Mouse (Mus musculus) hindbrain, embryonic 14.5 days (tissue): Measurements from ENCODE around the gene Mgmt. TPM values are rescaled to one million over a fixed set of nuclear protein-coding genes. Genes with fewer than 3 reads are reported as not detected.

Source experiments
- ATAC-seq: fragments of 200-750 bp; cut with Nextera tagmentation; 2 replicates; pipeline ENCODE4 v1.8.0; 2017; ENCODE audit warnings: moderate number of reproducible peaks, mild to moderate bottlenecking, moderate TSS enrichment, moderate library complexity; ENCODE audit not compliant: low FRiP score
- DNase-seq: peaks from one replicate; pipeline ENCODE4 v3.0.0-alpha.2; 2015; ENCODE audit warnings: low spot score
- H3K27ac ChIP-seq: fragments of 300-500 bp; sonication (generic); 2 replicates; pipeline ENCODE4 v1.5.1; 2014; ENCODE audit warnings: mild to moderate bottlenecking, moderate library complexity
- H3K27me3 ChIP-seq: fragments of 300-500 bp; sonication (generic); 2 replicates; pipeline ENCODE4 v1.6.1; 2014; ENCODE audit warnings: mild to moderate bottlenecking, low read length, mixed read lengths; ENCODE audit not compliant: control insufficient read depth, insufficient read depth
- H3K36me3 ChIP-seq: fragments of 300-500 bp; sonication (generic); replicated peaks from 2 replicates; pipeline ENCODE4 v1.6.1; 2014; ENCODE audit not compliant: control insufficient read depth, insufficient read depth
- H3K4me1 ChIP-seq: fragments of 300-500 bp; sonication (generic); replicated peaks from 2 replicates; pipeline ENCODE4 v1.6.1; 2014; ENCODE audit warnings: antibody characterized with exemption, low read length, mixed read lengths; ENCODE audit not compliant: control insufficient read depth, insufficient read depth
- H3K4me2 ChIP-seq: fragments of 300-500 bp; sonication (generic); replicated peaks from 2 replicates; pipeline ENCODE4 v1.6.1; 2014; ENCODE audit warnings: mild to moderate bottlenecking, moderate library complexity
- H3K4me3 ChIP-seq: fragments of 300-500 bp; sonication (generic); replicated peaks from 2 replicates; pipeline ENCODE4 v1.5.1; 2014; ENCODE audit warnings: mild to moderate bottlenecking, low read length
- H3K9ac ChIP-seq: fragments of 300-500 bp; sonication (generic); 2 replicates; pipeline ENCODE4 v1.6.1; 2014
- H3K9me3 ChIP-seq: fragments of 300-500 bp; sonication (generic); 2 replicates; pipeline ENCODE4 v1.6.1; 2016; ENCODE audit warnings: low read length; ENCODE audit not compliant: control insufficient read depth
- WGBS: fragments of 180-500 bp; shearing (Covaris S2); extraction: QIAGEN DNeasy Blood & Tissue Kit; methylation state at CpG from one replicate; pipeline ENCODE4 v1.1.7; 2014; 5-methylcytosine and 5-hydroxymethylcytosine counted together
- polyA plus RNA-seq: library from polyadenylated mRNA; unstranded; fragments of >200 nt; fragmentation: Nextera tagmentation; extraction: Ambion mirVana; gene quantifications from 2 replicates; pipeline ENCODE4 v1.2.1, GENCODE M21; 2014

Mgmt gene
- polyA plus RNA-seq, 1 experiment from 2014 or later: 1.8 TPM

GRCm38 (mm10) chr7:137085969-137086606 lies 191.7 kb downstream of the Mgmt start:
- no peaks in the 10 kb centered on the region for H3K27me3 ChIP-seq
- no peak overlapping the region for H3K27ac ChIP-seq

GRCm38 (mm10) chr7:137087136-137087535 lies 192.7 kb downstream of the Mgmt start:
- Histone ChIP-seq H3K9ac (no peak overlapping the region), H3K4me3 (no peak overlapping the region), H3K36me3 (no peaks in the 10 kb centered on the region), H3K4me2 (no peak overlapping the region), H3K27ac (no peak overlapping the region), H3K27me3 (no peaks in the 10 kb centered on the region), H3K9me3 (no peaks in the 10 kb centered on the region), H3K4me1 (peaks cover 25% of the 10 kb centered on the region)
- ATAC-seq: no peak
- WGBS: 74% methylated on average over 6 of the region's 6 CpGs
- DNase-seq: no peak

More at GRCm38 (mm10) chr7:137085969-137086606, 191.7 kb downstream of the Mgmt start:
- H3K9me3 ChIP-seq: no peaks in the 10 kb centered on the region
- H3K36me3 ChIP-seq: no peaks in the 10 kb centered on the region
- DNase-seq (peak; percentile 53), ATAC-seq (peak; percentile 48; the same call in 1 of the 2 replicates)
- no peak overlapping the region for H3K4me2 ChIP-seq
- peaks cover 19% of the 10 kb centered on the region for H3K4me1 ChIP-seq
- H3K9ac ChIP-seq: peak overlapping the region; percentile 31; the same call in 1 of the 2 replicates
- WGBS: 48% methylated on average over 14 of the region's 14 CpGs
- no peak overlapping the region for H3K4me3 ChIP-seq

GRCm38 (mm10) chr7:137088141-137088540 lies 193.7 kb downstream of the Mgmt start:
- no peaks in the 10 kb centered on the region for H3K9me3 ChIP-seq
- WGBS: 90% methylated on average over 6 of the region's 6 CpGs
- DNase-seq: no peak
- H3K27me3 ChIP-seq: no peaks in the 10 kb centered on the region
- H3K9ac ChIP-seq: no peak overlapping the region
- ATAC-seq: no peak
- no peak overlapping the region for H3K4me3 ChIP-seq
- peaks cover 25% of the 10 kb centered on the region for H3K4me1 ChIP-seq
- H3K36me3 ChIP-seq: no peaks in the 10 kb centered on the region
- no peak overlapping the region for H3K27ac ChIP-seq
- H3K4me2 ChIP-seq: no peak overlapping the region

- DNase-seq (no peak), ATAC-seq (no peak)
- Histone ChIP-seq H3K4me3 (no peak overlapping the region), H3K4me1 (peaks cover 8% of the 10 kb centered on the region), H3K27me3 (no peaks in the 10 kb centered on the region), H3K9ac (no peak overlapping the region), H3K27ac (no peak overlapping the region), H3K9me3 (0 out of 2 replicates have a peak, but pooled peaks cover 3% of the 10 kb centered on the region), H3K4me2 (no peak overlapping the region), H3K36me3 (no peaks in the 10 kb centered on the region)
- WGBS: 97% methylated on average over 1 of the region's 1 CpGs
These were observed 200.1 kb downstream of the Mgmt start for GRCm38 (mm10) chr7:137094551-137094950.

- Histone ChIP-seq H3K27me3 (no peaks in the 10 kb centered on the region), H3K27ac (no peak overlapping the region), H3K9me3 (0 out of 2 replicates have a peak, but pooled peaks cover 3% of the 10 kb centered on the region), H3K36me3 (no peaks in the 10 kb centered on the region), H3K4me2 (no peak overlapping the region), H3K4me1 (peaks cover 8% of the 10 kb centered on the region), H3K4me3 (no peak overlapping the region), H3K9ac (no peak overlapping the region)
- no peak for ATAC-seq
- DNase-seq: no peak
- 94% methylated on average over 1 of the region's 1 CpGs for WGBS
These were observed 201.3 kb downstream of the Mgmt start for GRCm38 (mm10) chr7:137095702-137096101.

GRCm38 (mm10) chr7:137099766-137100165 lies 205.4 kb downstream of the Mgmt start:
- no peak overlapping the region for H3K4me2 ChIP-seq
- no peaks in the 10 kb centered on the region for H3K4me1 ChIP-seq
- ATAC-seq (no peak), DNase-seq (no peak)
- H3K4me3 ChIP-seq: no peak overlapping the region
- H3K9ac ChIP-seq: no peak overlapping the region
- H3K36me3 ChIP-seq: no peaks in the 10 kb centered on the region
- no peak overlapping the region for H3K27ac ChIP-seq
- no peaks in the 10 kb centered on the region for H3K27me3 ChIP-seq
- 0 out of 2 replicates have a peak, but pooled peaks cover 3% of the 10 kb centered on the region for H3K9me3 ChIP-seq
- WGBS: 80% methylated on average over 3 of the region's 3 CpGs

- no peak for DNase-seq
- H3K4me1 ChIP-seq: no peaks in the 10 kb centered on the region
- peaks cover 6% of the 10 kb centered on the region; the same call in 1 of the 2 replicates for H3K9me3 ChIP-seq
- no peak overlapping the region for H3K4me2 ChIP-seq
- ATAC-seq: no peak
- no peaks in the 10 kb centered on the region for H3K36me3 ChIP-seq
- H3K4me3 ChIP-seq: no peak overlapping the region
- H3K27ac ChIP-seq: no peak overlapping the region
- no peak overlapping the region for H3K9ac ChIP-seq
- WGBS: 62% methylated on average over 10 of the region's 10 CpGs
- no peaks in the 10 kb centered on the region for H3K27me3 ChIP-seq
These were observed 208.3 kb downstream of the Mgmt start for GRCm38 (mm10) chr7:137102606-137103195.

- ATAC-seq: no peak
These were observed 217.7 kb downstream of the Mgmt start for GRCm38 (mm10) chr7:137112101-137112500.

GRCm38 (mm10) chr7:137116246-137116645 lies 221.8 kb downstream of the Mgmt start:
- 93% methylated on average over 4 of the region's 4 CpGs for WGBS
- Histone ChIP-seq H3K4me1 (peaks cover 7% of the 10 kb centered on the region; the same call in 1 of the 2 replicates), H3K27ac (no peak overlapping the region), H3K36me3 (no peaks in the 10 kb centered on the region), H3K4me3 (no peak overlapping the region), H3K9ac (no peak overlapping the region), H3K27me3 (no peaks in the 10 kb centered on the region), H3K4me2 (no peak overlapping the region), H3K9me3 (peaks cover 23% of the 10 kb centered on the region)
- no peak for DNase-seq
- no peak for ATAC-seq

More at GRCm38 (mm10) chr7:137112101-137112500, 217.7 kb downstream of the Mgmt start:
- Histone ChIP-seq H3K9me3 (peaks cover 34% of the 10 kb centered on the region), H3K4me2 (no peak overlapping the region), H3K27me3 (no peaks in the 10 kb centered on the region), H3K9ac (no peak overlapping the region), H3K4me1 (no peaks in the 10 kb centered on the region), H3K27ac (no peak overlapping the region), H3K4me3 (no peak overlapping the region), H3K36me3 (no peaks in the 10 kb centered on the region)
- DNase-seq: no peak
- WGBS: 96% methylated on average over 4 of the region's 4 CpGs
